Mouse (Mus musculus) fat pad, adult 2 months (tissue): ENCODE results near the gene Evi5l.

Experiments
- DNase-seq: peaks from one replicate; pipeline ENCODE4 v3.0.0-alpha.2; 2011; ENCODE audit warnings: low read depth, low spot score; ENCODE audit errors: extremely low read depth

Gene Evi5l

GRCm38 (mm10) chr8:4165852-4166751 lies at the start of gene Evi5l:
Gene Evi5l, plus strand, starts transcription at chr8:4166567.
- peak; percentile 100 for DNase-seq

GRCm38 (mm10) chr8:4133798-4134197 lies 32.6 kb upstream of the Evi5l start, which contains the start of gene Cd209g:
Gene Cd209g, plus strand, starts transcription at chr8:4134098.
- DNase-seq: no peak

- no peak for DNase-seq
Measured at GRCm38 (mm10) chr8:4139660-4140646, 26.4 kb upstream of the Evi5l start.

GRCm38 (mm10) chr8:4141721-4142120 lies 24.6 kb upstream of the Evi5l start:
- DNase-seq: no peak

- no peak for DNase-seq
Measured at GRCm38 (mm10) chr8:4147272-4147671, 19.1 kb upstream of the Evi5l start.

GRCm38 (mm10) chr8:4154878-4155277 lies 11.5 kb upstream of the Evi5l start:
- no peak for DNase-seq

- no peak for DNase-seq
Measured at GRCm38 (mm10) chr8:4162786-4163185, 3.6 kb upstream of the Evi5l start.

- DNase-seq: no peak
Measured at GRCm38 (mm10) chr8:4165176-4165851, 1.1 kb upstream of the Evi5l start.

GRCm38 (mm10) chr8:4166881-4167525 lies 636 bp downstream of the Evi5l start:
- DNase-seq: no peak

GRCm38 (mm10) chr8:4167918-4168317 lies 1.6 kb downstream of the Evi5l start:
- no peak for DNase-seq

GRCm38 (mm10) chr8:4172486-4172885 lies 6.1 kb downstream of the Evi5l start:
- DNase-seq: no peak

- DNase-seq: peak; percentile 70
Measured at GRCm38 (mm10) chr8:4174018-4174417, 7.7 kb downstream of the Evi5l start.

GRCm38 (mm10) chr8:4183409-4183808 lies 17.0 kb downstream of the Evi5l start:
- DNase-seq: no peak

GRCm38 (mm10) chr8:4186151-4186550 lies 19.8 kb downstream of the Evi5l start:
- DNase-seq: no peak

GRCm38 (mm10) chr8:4188605-4189004 lies 22.2 kb downstream of the Evi5l start:
- no peak for DNase-seq

GRCm38 (mm10) chr8:4189031-4189722 lies 22.8 kb downstream of the Evi5l start:
- DNase-seq: no peak

- DNase-seq: no peak
Measured at GRCm38 (mm10) chr8:4192305-4192704, 25.9 kb downstream of the Evi5l start.

- DNase-seq: no peak
Measured at GRCm38 (mm10) chr8:4192807-4193587, 26.6 kb downstream of the Evi5l start.

- no peak for DNase-seq
Measured at GRCm38 (mm10) chr8:4193588-4193894, 27.2 kb downstream of the Evi5l start.
